Mouse (Mus musculus): ENCODE measurements around the gene 1700001P01Rik.

DNA sequence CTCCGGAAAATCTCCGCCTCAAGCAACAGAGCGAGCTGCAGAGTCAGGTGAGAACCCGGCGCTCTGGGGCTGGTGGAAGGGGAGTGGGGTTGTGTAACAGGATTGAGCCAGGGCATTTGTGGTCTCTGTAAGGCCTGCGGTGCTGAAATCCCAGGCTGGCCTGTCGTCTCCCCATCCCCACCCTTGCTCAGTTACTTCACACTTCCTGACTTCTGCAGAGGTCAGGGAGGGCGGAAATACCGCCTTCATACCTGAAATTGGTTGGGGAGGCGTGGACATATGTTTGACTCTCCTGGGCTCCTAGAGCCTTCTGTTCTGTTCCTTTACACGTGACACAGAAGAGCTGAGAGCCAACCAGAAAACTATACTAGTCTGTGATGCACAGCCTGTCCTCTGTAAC lies 40.0 kb upstream of the 1700001P01Rik start:
- TF ChIP-seq CTCF (IDR thresholded peaks at IDR 0.05; ENCODE audit: low read depth) (no peak), EP300 (IDR thresholded peaks at IDR 0.05; ENCODE audit: low read depth) (no peak)

Data from heart, postnatal 0 days (tissue).